Mouse (Mus musculus) limb, embryonic 11.5 days (tissue): ENCODE measurements around the gene Adamts9. TPM values are rescaled to one million over a fixed set of nuclear protein-coding genes. Genes with fewer than 3 reads are reported as not detected.

Source experiments
- ATAC-seq: fragments of 200-750 bp; cut with Nextera tagmentation; 2 replicates; pipeline ENCODE4 v1.8.0; 2017; ENCODE audit warnings: low read depth; ENCODE audit not compliant: insufficient number of reproducible peaks, low FRiP score, low TSS enrichment
- DNase-seq: peaks from one replicate; pipeline ENCODE4 v3.0.0-alpha.2; 2015; ENCODE audit warnings: low spot score
- H3K27ac ChIP-seq: fragments of 300-500 bp; sonication (generic); replicated peaks from 2 replicates; pipeline ENCODE4 v1.5.1; 2014; ENCODE audit warnings: low read depth, mild to moderate bottlenecking, low read length
- H3K27me3 ChIP-seq: fragments of 300-500 bp; sonication (generic); 2 replicates; pipeline ENCODE4 v1.6.1; 2014; ENCODE audit warnings: mild to moderate bottlenecking, low read length, mixed read lengths; ENCODE audit not compliant: control insufficient read depth, insufficient read depth
- H3K36me3 ChIP-seq: fragments of 300-500 bp; sonication (generic); 2 replicates; pipeline ENCODE4 v1.6.1; 2014; ENCODE audit warnings: mild to moderate bottlenecking, low read length, moderate library complexity, mixed read lengths; ENCODE audit not compliant: control insufficient read depth, insufficient read depth
- H3K4me1 ChIP-seq: fragments of 300-500 bp; sonication (generic); 2 replicates; pipeline ENCODE4 v1.6.1; 2014; ENCODE audit warnings: low read length, mixed read lengths; ENCODE audit not compliant: control insufficient read depth, insufficient read depth
- H3K4me2 ChIP-seq: fragments of 300-500 bp; sonication (generic); 2 replicates; pipeline ENCODE4 v1.6.1; 2014; ENCODE audit warnings: low read depth, mild to moderate bottlenecking, moderate library complexity; ENCODE audit not compliant: severe bottlenecking
- H3K4me3 ChIP-seq: fragments of 300-500 bp; sonication (generic); 2 replicates; pipeline ENCODE4 v1.5.1; 2014; ENCODE audit warnings: low read depth, low read length
- H3K9ac ChIP-seq: fragments of 300-500 bp; sonication (generic); 2 replicates; pipeline ENCODE4 v1.6.1; 2014; ENCODE audit warnings: mild to moderate bottlenecking, low read length
- H3K9me3 ChIP-seq: fragments of 300-500 bp; sonication (generic); 2 replicates; pipeline ENCODE4 v1.6.1; 2016; ENCODE audit warnings: low read length; ENCODE audit not compliant: control insufficient read depth
- WGBS: fragments of 180-500 bp; shearing (Covaris S2); extraction: QIAGEN DNeasy Blood & Tissue Kit; methylation state at CpG from one replicate; pipeline ENCODE4 v1.1.7; 2014; 5-methylcytosine and 5-hydroxymethylcytosine counted together
- polyA plus RNA-seq: library from polyadenylated mRNA; unstranded; fragments of >200 nt; fragmentation: Nextera tagmentation; extraction: Ambion mirVana; gene quantifications from 2 replicates; pipeline ENCODE4 v1.2.1, GENCODE M21; 2014

Gene Adamts9
- polyA plus RNA-seq, 1 experiment from 2014 or later: 3.0 TPM

- no peak overlapping the region for H3K4me2 ChIP-seq
- no peaks in the 10 kb centered on the region for H3K4me1 ChIP-seq
- H3K36me3 ChIP-seq: no peaks in the 10 kb centered on the region
- 92% methylated on average over 1 of the region's 1 CpGs for WGBS
- no peak overlapping the region for H3K27ac ChIP-seq
- no peak overlapping the region for H3K9ac ChIP-seq
- H3K9me3 ChIP-seq: no peaks in the 10 kb centered on the region
- H3K27me3 ChIP-seq: no peaks in the 10 kb centered on the region
- H3K4me3 ChIP-seq: no peak overlapping the region
- DNase-seq: no peak
- no peak for ATAC-seq
Observed at GRCm38 (mm10) chr6:92737116-92737515, 206.2 kb downstream of the Adamts9 start.

GRCm38 (mm10) chr6:92733651-92734050 is 209.6 kb downstream of the Adamts9 start:
- Histone ChIP-seq H3K27me3 (no peaks in the 10 kb centered on the region), H3K4me3 (no peak overlapping the region), H3K9me3 (no peaks in the 10 kb centered on the region), H3K4me2 (no peak overlapping the region), H3K36me3 (no peaks in the 10 kb centered on the region), H3K9ac (no peak overlapping the region), H3K27ac (no peak overlapping the region), H3K4me1 (no peaks in the 10 kb centered on the region)
- ATAC-seq (no peak), DNase-seq (no peak)

GRCm38 (mm10) chr6:92728514-92728913 is 214.8 kb downstream of the Adamts9 start:
- WGBS: 54% methylated on average over 7 of the region's 7 CpGs
- Histone ChIP-seq H3K4me2 (no peak overlapping the region), H3K4me3 (no peak overlapping the region), H3K9me3 (no peaks in the 10 kb centered on the region), H3K9ac (no peak overlapping the region), H3K36me3 (no peaks in the 10 kb centered on the region), H3K4me1 (0 out of 2 replicates have a peak, but pooled peaks cover 5% of the 10 kb centered on the region), H3K27me3 (no peaks in the 10 kb centered on the region), H3K27ac (no peak overlapping the region)
- DNase-seq (no peak), ATAC-seq (no peak)

- Histone ChIP-seq H3K9me3 (no peaks in the 10 kb centered on the region), H3K27ac (no peak overlapping the region), H3K4me1 (0 out of 2 replicates have a peak, but pooled peaks cover 5% of the 10 kb centered on the region), H3K4me3 (no peak overlapping the region), H3K36me3 (no peaks in the 10 kb centered on the region), H3K4me2 (no peak overlapping the region), H3K27me3 (no peaks in the 10 kb centered on the region), H3K9ac (no peak overlapping the region)
- DNase-seq (peak; percentile 96), ATAC-seq (no peak)
- 4% methylated on average over 10 of the region's 10 CpGs for WGBS
Observed at GRCm38 (mm10) chr6:92728084-92728483, 215.2 kb downstream of the Adamts9 start.

GRCm38 (mm10) chr6:92727351-92727986 is 215.8 kb downstream of the Adamts9 start:
- Histone ChIP-seq H3K27ac (no peak overlapping the region), H3K36me3 (no peaks in the 10 kb centered on the region), H3K4me1 (0 out of 2 replicates have a peak, but pooled peaks cover 5% of the 10 kb centered on the region), H3K9me3 (no peaks in the 10 kb centered on the region), H3K4me3 (no peak overlapping the region), H3K27me3 (no peaks in the 10 kb centered on the region), H3K4me2 (no peak overlapping the region), H3K9ac (no peak overlapping the region)
- ATAC-seq (no peak), DNase-seq (no peak)
- WGBS: 17% methylated on average over 7 of the region's 7 CpGs

- Histone ChIP-seq H3K9ac (no peak overlapping the region), H3K27ac (no peak overlapping the region), H3K4me3 (no peak overlapping the region), H3K4me1 (0 out of 2 replicates have a peak, but pooled peaks cover 5% of the 10 kb centered on the region), H3K4me2 (no peak overlapping the region), H3K36me3 (no peaks in the 10 kb centered on the region), H3K27me3 (no peaks in the 10 kb centered on the region), H3K9me3 (no peaks in the 10 kb centered on the region)
- DNase-seq (no peak), ATAC-seq (no peak)
- WGBS: 73% methylated on average over 5 of the region's 5 CpGs
Observed at GRCm38 (mm10) chr6:92726121-92726520, 217.2 kb downstream of the Adamts9 start.

- Histone ChIP-seq H3K4me3 (no peak overlapping the region), H3K4me1 (0 out of 2 replicates have a peak, but pooled peaks cover 5% of the 10 kb centered on the region), H3K4me2 (no peak overlapping the region), H3K9ac (no peak overlapping the region), H3K36me3 (no peaks in the 10 kb centered on the region), H3K27me3 (no peaks in the 10 kb centered on the region), H3K9me3 (no peaks in the 10 kb centered on the region), H3K27ac (no peak overlapping the region)
- ATAC-seq: no peak
- DNase-seq: no peak
- 77% methylated on average over 2 of the region's 2 CpGs for WGBS
Observed at GRCm38 (mm10) chr6:92724394-92724793, 218.9 kb downstream of the Adamts9 start.
